Mouse (Mus musculus) ovary, postnatal 36 days (tissue): ENCODE measurements around the gene Mboat7.

ENCODE experiments used
- DNase-seq: peaks from one replicate; pipeline ENCODE4 v3.0.0; 2022; ENCODE audit warnings: low spot score, mixed read lengths

Mboat7 gene

DNA sequence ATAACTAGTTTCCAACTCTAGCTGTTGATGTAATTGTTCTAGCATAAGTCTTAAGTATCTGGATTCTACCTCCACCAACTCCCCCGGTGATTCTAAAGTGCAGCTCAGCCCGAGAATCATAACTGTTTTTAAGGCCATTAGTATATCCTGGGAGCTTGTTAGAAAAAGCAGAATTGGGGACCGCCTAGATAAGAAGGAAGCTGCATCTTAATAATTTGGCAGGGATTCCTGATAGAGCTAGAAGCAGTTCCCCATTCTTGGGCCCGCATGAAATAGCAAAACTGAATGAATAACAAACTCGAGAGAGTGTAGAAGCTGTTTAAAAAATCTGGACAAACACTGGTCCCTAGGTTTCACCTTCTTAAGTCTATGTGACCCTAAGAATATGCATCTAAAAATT is 49.9 kb downstream of the Mboat7 start:
- no peak for DNase-seq

DNA sequence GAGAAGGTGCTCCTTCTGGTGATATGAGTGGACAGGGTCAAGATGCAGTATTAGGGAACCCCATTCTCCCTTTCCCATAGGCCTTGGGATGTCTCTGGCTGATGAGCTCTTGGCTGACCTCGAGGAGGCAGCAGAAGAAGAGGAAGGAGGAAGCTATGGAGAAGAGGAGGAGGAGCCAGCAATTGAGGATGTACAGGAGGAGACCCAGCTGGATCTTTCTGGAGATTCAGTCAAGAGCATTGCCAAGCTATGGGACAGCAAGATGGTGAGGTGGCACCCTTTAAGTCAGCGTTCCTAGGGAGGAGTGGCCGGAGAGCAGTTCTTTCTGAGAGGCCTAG is 62.9 kb downstream of the Mboat7 start:
- DNase-seq: no peak

DNA sequence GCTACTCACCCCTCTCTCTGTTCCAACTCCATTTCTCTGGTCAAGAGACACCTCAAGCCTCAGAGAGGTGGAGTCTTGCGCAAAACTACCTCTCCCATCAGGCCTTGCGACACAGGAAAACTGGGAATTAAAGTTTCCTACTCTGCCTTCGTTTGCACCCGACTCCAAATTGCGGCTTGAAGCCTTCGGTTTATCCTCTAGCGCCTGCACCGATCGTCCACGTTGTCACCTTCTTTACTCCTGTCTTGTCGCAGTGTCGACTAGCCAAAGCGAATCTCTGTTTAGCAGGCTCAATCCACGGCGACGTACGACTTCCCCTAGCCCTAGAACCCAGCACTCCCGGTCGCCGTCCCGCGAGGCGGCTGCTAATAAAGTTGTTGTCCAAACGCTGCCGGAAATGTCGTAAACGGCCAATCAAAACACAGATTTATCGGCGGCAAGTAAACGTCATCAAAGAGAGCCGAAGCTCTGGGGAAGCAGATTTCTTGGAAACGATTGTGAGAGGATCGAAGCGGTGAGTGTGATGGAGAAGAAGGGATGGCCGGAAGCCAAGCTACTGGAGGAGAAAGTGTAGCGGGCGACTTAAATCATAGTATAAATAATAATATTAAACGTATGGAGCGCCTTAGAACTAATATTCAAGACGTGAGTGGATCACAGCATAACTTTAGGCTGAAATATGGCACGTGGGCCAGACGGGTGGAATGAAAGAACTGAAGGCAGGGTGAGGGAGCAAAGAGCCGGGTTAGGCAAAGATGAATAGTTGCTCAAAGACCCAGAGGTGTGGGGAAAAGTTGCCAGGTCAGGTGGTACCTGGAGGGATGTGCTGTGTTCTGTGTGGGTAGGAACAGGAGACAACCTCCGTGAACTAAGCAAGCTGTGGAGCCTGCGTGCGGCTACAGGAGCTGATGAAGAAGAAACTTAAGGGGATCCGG is 63.5 kb downstream of the Mboat7 start, which contains the start of the genes Tfpt and Prpf31:
Gene Tfpt, minus strand, starts transcription at position 387 of the 935 bp plus-strand sequence.
Gene Prpf31, plus strand, starts transcription at position 443 of the 935 bp plus-strand sequence.
- DNase-seq: peak; percentile 88

DNA sequence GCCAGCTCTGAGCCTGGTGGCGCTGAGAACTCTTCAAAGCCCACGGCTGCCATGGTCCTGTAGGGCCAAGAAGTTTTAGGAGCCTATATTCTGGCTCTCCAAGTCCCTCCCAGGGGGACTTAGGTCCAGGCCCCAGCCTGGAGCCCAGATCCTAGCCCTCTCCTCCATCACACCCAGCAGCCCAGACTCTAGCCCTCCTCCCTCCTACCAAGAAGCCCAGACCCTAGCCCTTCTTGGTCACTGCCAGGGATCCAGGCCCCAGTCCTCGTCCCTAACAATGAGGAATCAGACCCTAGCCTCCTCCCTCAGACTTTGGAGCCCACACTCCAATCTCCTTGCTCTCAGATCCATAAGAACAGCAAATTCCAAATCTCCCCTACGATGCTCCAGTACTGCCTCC is 64.3 kb downstream of the Mboat7 start:
- no peak for DNase-seq
